Mouse (Mus musculus) T-helper 2 cell (primary cell): ENCODE measurements around the gene Gnb1.
"Not testable (repeated sequence)": the region's sequence is repeated elsewhere in the genome, so short reads cannot be mapped to it uniquely, and the experiment has no call there.

ENCODE experiments used
- in situ Hi-C: fragments of 300-600 bp; cut with MboI, MseI; formaldehyde crosslinking; loops from one replicate; pipeline ENCODE4 v1.15.1; 2025; ENCODE audit warnings: high pct_unique_total_duplicates

Gene Gnb1

GRCm38 (mm10) chr4:155490990-155491504 is at the start of gene Gnb1:
Gene Gnb1 (plus strand): TSS chr4:155491361.
- in situ Hi-C loops, result no loop called here

GRCm38 (mm10) chr4:155442808-155443207 is 48.4 kb upstream of the Gnb1 start:
- in situ Hi-C loops, result no loop called here

GRCm38 (mm10) chr4:155451597-155451996 is 39.6 kb upstream of the Gnb1 start:
- in situ Hi-C loops, result no loop called here

- in situ Hi-C loops, result no loop called here
These were observed 32.6 kb upstream of the Gnb1 start for GRCm38 (mm10) chr4:155458575-155458974.

- in situ Hi-C loops, result no loop called here
These were observed 28.1 kb upstream of the Gnb1 start for GRCm38 (mm10) chr4:155463050-155463449.

GRCm38 (mm10) chr4:155463611-155464010 is 27.6 kb upstream of the Gnb1 start:
- in situ Hi-C loops, result no loop called here

- in situ Hi-C loops, result no loop called here
These were observed 27.1 kb upstream of the Gnb1 start for GRCm38 (mm10) chr4:155464061-155464460.

GRCm38 (mm10) chr4:155465607-155466006 is 25.6 kb upstream of the Gnb1 start:
- in situ Hi-C loops, result no loop called here

- in situ Hi-C loops, result no loop called here
These were observed 25.1 kb upstream of the Gnb1 start for GRCm38 (mm10) chr4:155466080-155466479.

- in situ Hi-C loops, result no loop called here
These were observed 23.7 kb upstream of the Gnb1 start for GRCm38 (mm10) chr4:155467237-155468010.

- in situ Hi-C loops, result no loop called here
These were observed 22.2 kb upstream of the Gnb1 start, which contains the start of gene Tmem52 for GRCm38 (mm10) chr4:155468952-155469351. Gene Tmem52 (plus strand): TSS chr4:155469114.

- in situ Hi-C loops, result no loop called here
These were observed 21.4 kb upstream of the Gnb1 start for GRCm38 (mm10) chr4:155469590-155470262.

- in situ Hi-C loops, result no loop called here
These were observed 20.8 kb upstream of the Gnb1 start for GRCm38 (mm10) chr4:155470263-155470953.

- in situ Hi-C loops, result no loop called here
These were observed 20.2 kb upstream of the Gnb1 start for GRCm38 (mm10) chr4:155470997-155471396.

- in situ Hi-C loops, result no loop called here
These were observed 19.8 kb upstream of the Gnb1 start for GRCm38 (mm10) chr4:155471406-155471805.

- in situ Hi-C loops, result no loop called here
These were observed 18.4 kb upstream of the Gnb1 start for GRCm38 (mm10) chr4:155472716-155473290.

GRCm38 (mm10) chr4:155473319-155473718 is 17.8 kb upstream of the Gnb1 start:
- in situ Hi-C loops, result no loop called here

GRCm38 (mm10) chr4:155473796-155474195 is 17.4 kb upstream of the Gnb1 start:
- in situ Hi-C loops, result not testable (repeated sequence)

GRCm38 (mm10) chr4:155481381-155482124 is 9.6 kb upstream of the Gnb1 start:
- in situ Hi-C loops, result loop anchor here (5.0 kb wide), 1 partner anchor 96 kb away; no protein-coding TSS in a partner anchor

- in situ Hi-C loops, result loop anchor here (5.0 kb wide), 1 partner anchor 95 kb away; no protein-coding TSS in a partner anchor
These were observed 9.1 kb upstream of the Gnb1 start for GRCm38 (mm10) chr4:155482125-155482480.
